Mouse (Mus musculus) C2C12 (cell line): Measurements from ENCODE around the gene Slc25a41.

Experiments
- CTCF ChIP-seq: IDR thresholded peaks from one replicate; pipeline ENCODE4 v1.5.1; 2011; ENCODE audit not compliant: control insufficient read depth, insufficient read depth, insufficient read length
- USF1 ChIP-seq: IDR thresholded peaks from one replicate; pipeline ENCODE4 v1.6.1; 2011; ENCODE audit warnings: low read depth, mild to moderate bottlenecking, control low read depth, moderate library complexity

GRCm38 (mm10) chr17:57041554-57041953, at the start of gene Slc25a41:
- no peak for TF ChIP-seq CTCF
- TF ChIP-seq USF1 = no peak
